Mouse (Mus musculus): Measurements from ENCODE around the gene Mms22l. TPM values are rescaled to one million over a fixed set of nuclear protein-coding genes. Genes with fewer than 3 reads are reported as not detected.

Mms22l gene
- polyA plus RNA-seq, 1 experiment from 2014 or later, result 25.4 TPM

- Histone ChIP-seq H3K9me3 (ENCODE audit: control insufficient read depth, low read length) (no peaks in the 10 kb centered on the region), H3K4me2 (ENCODE audit: low read depth, low read length) (no peak overlapping the region), H3K27me3 (ENCODE audit: control insufficient read depth, insufficient read depth, low read depth, low read length) (no peaks in the 10 kb centered on the region), H3K4me3 (ENCODE audit: low read length) (no peak overlapping the region), H3K4me1 (replicated peaks; ENCODE audit: control insufficient read depth, insufficient read depth, low read length) (no peaks in the 10 kb centered on the region), H3K36me3 (ENCODE audit: control insufficient read depth, insufficient read depth, low read length) (no peaks in the 10 kb centered on the region), H3K27ac (ENCODE audit: low read length) (no peak overlapping the region), H3K9ac (ENCODE audit: low read length) (no peak overlapping the region)
- WGBS, result 74% methylated on average over 6 of the region's 6 CpGs
- ATAC-seq (ENCODE audit: low read depth), result no peak
These were observed 71.8 kb downstream of the Mms22l start for GRCm38 (mm10) chr4:24568026-24568425.

- H3K27me3 ChIP-seq (ENCODE audit: control insufficient read depth, insufficient read depth, low read depth, low read length), result no peaks in the 10 kb centered on the region
- H3K36me3 ChIP-seq (ENCODE audit: control insufficient read depth, insufficient read depth, low read length), result no peaks in the 10 kb centered on the region
- H3K4me2 ChIP-seq (ENCODE audit: low read depth, low read length), result no peak overlapping the region
- H3K9ac ChIP-seq (ENCODE audit: low read length), result no peak overlapping the region
- H3K27ac ChIP-seq (ENCODE audit: low read length), result no peak overlapping the region
- 88% methylated on average over 7 of the region's 7 CpGs for WGBS
- ATAC-seq (ENCODE audit: low read depth), result no peak
- H3K9me3 ChIP-seq (ENCODE audit: control insufficient read depth, low read length), result no peaks in the 10 kb centered on the region
- H3K4me3 ChIP-seq (ENCODE audit: low read length), result no peak overlapping the region
- no peaks in the 10 kb centered on the region for H3K4me1 ChIP-seq (replicated peaks; ENCODE audit: control insufficient read depth, insufficient read depth, low read length)
These were observed 72.8 kb downstream of the Mms22l start for GRCm38 (mm10) chr4:24568989-24569556.

- no peak overlapping the region for H3K9ac ChIP-seq (ENCODE audit: low read length)
- H3K36me3 ChIP-seq (ENCODE audit: control insufficient read depth, insufficient read depth, low read length), result peaks cover 6% of the 10 kb centered on the region
- no peaks in the 10 kb centered on the region for H3K9me3 ChIP-seq (ENCODE audit: control insufficient read depth, low read length)
- WGBS, result 15% methylated on average over 6 of the region's 6 CpGs
- no peak overlapping the region for H3K4me3 ChIP-seq (ENCODE audit: low read length)
- H3K27ac ChIP-seq (ENCODE audit: low read length), result no peak overlapping the region
- no peak overlapping the region for H3K4me2 ChIP-seq (ENCODE audit: low read depth, low read length)
- H3K4me1 ChIP-seq (replicated peaks; ENCODE audit: control insufficient read depth, insufficient read depth, low read length), result no peaks in the 10 kb centered on the region
- ATAC-seq (ENCODE audit: low read depth), result peak; percentile 54; the same call in 1 of the 2 replicates
- no peaks in the 10 kb centered on the region for H3K27me3 ChIP-seq (ENCODE audit: control insufficient read depth, insufficient read depth, low read depth, low read length)
These were observed 78.0 kb downstream of the Mms22l start for GRCm38 (mm10) chr4:24574276-24574675.

GRCm38 (mm10) chr4:24577594-24577993 is 81.3 kb downstream of the Mms22l start:
- H3K36me3 ChIP-seq (ENCODE audit: control insufficient read depth, insufficient read depth, low read length), result peaks cover 9% of the 10 kb centered on the region
- H3K27ac ChIP-seq (ENCODE audit: low read length), result no peak overlapping the region
- no peak overlapping the region for H3K9ac ChIP-seq (ENCODE audit: low read length)
- no peak overlapping the region for H3K4me3 ChIP-seq (ENCODE audit: low read length)
- no peaks in the 10 kb centered on the region for H3K4me1 ChIP-seq (replicated peaks; ENCODE audit: control insufficient read depth, insufficient read depth, low read length)
- ATAC-seq (ENCODE audit: low read depth), result no peak
- 96% methylated on average over 5 of the region's 5 CpGs for WGBS
- no peaks in the 10 kb centered on the region for H3K9me3 ChIP-seq (ENCODE audit: control insufficient read depth, low read length)
- no peak overlapping the region for H3K4me2 ChIP-seq (ENCODE audit: low read depth, low read length)
- H3K27me3 ChIP-seq (ENCODE audit: control insufficient read depth, insufficient read depth, low read depth, low read length), result no peaks in the 10 kb centered on the region

- 32% methylated on average over 1 of the region's 1 CpGs for WGBS
- peaks cover 3% of the 10 kb centered on the region; the same call in 1 of the 2 replicates for H3K36me3 ChIP-seq (ENCODE audit: control insufficient read depth, insufficient read depth, low read length)
- no peak overlapping the region for H3K9ac ChIP-seq (ENCODE audit: low read length)
- H3K4me1 ChIP-seq (replicated peaks; ENCODE audit: control insufficient read depth, insufficient read depth, low read length), result no peaks in the 10 kb centered on the region
- H3K9me3 ChIP-seq (ENCODE audit: control insufficient read depth, low read length), result no peaks in the 10 kb centered on the region
- H3K27me3 ChIP-seq (ENCODE audit: control insufficient read depth, insufficient read depth, low read depth, low read length), result no peaks in the 10 kb centered on the region
- no peak overlapping the region for H3K27ac ChIP-seq (ENCODE audit: low read length)
- ATAC-seq (ENCODE audit: low read depth), result no peak
- no peak overlapping the region for H3K4me2 ChIP-seq (ENCODE audit: low read depth, low read length)
- no peak overlapping the region for H3K4me3 ChIP-seq (ENCODE audit: low read length)
These were observed 86.0 kb downstream of the Mms22l start for GRCm38 (mm10) chr4:24582295-24582694.

- H3K9ac ChIP-seq (ENCODE audit: low read length), result no peak overlapping the region
- no peaks in the 10 kb centered on the region for H3K4me1 ChIP-seq (replicated peaks; ENCODE audit: control insufficient read depth, insufficient read depth, low read length)
- no peaks in the 10 kb centered on the region for H3K9me3 ChIP-seq (ENCODE audit: control insufficient read depth, low read length)
- no peak overlapping the region for H3K4me2 ChIP-seq (ENCODE audit: low read depth, low read length)
- no peak for ATAC-seq (ENCODE audit: low read depth)
- no peak overlapping the region for H3K4me3 ChIP-seq (ENCODE audit: low read length)
- WGBS, result 86% methylated on average over 3 of the region's 3 CpGs
- no peak overlapping the region for H3K27ac ChIP-seq (ENCODE audit: low read length)
- H3K36me3 ChIP-seq (ENCODE audit: control insufficient read depth, insufficient read depth, low read length), result 0 out of 2 replicates have a peak, but pooled peaks cover 3% of the 10 kb centered on the region
- H3K27me3 ChIP-seq (ENCODE audit: control insufficient read depth, insufficient read depth, low read depth, low read length), result no peaks in the 10 kb centered on the region
These were observed 87.7 kb downstream of the Mms22l start for GRCm38 (mm10) chr4:24583997-24584396.

GRCm38 (mm10) chr4:24594824-24595223 is 98.6 kb downstream of the Mms22l start:
- H3K4me3 ChIP-seq (ENCODE audit: low read length), result no peak overlapping the region
- no peaks in the 10 kb centered on the region for H3K27me3 ChIP-seq (ENCODE audit: control insufficient read depth, insufficient read depth, low read depth, low read length)
- no peaks in the 10 kb centered on the region for H3K9me3 ChIP-seq (ENCODE audit: control insufficient read depth, low read length)
- H3K4me2 ChIP-seq (ENCODE audit: low read depth, low read length), result no peak overlapping the region
- H3K4me1 ChIP-seq (replicated peaks; ENCODE audit: control insufficient read depth, insufficient read depth, low read length), result no peaks in the 10 kb centered on the region
- no peak for ATAC-seq (ENCODE audit: low read depth)
- H3K9ac ChIP-seq (ENCODE audit: low read length), result no peak overlapping the region
- H3K36me3 ChIP-seq (ENCODE audit: control insufficient read depth, insufficient read depth, low read length), result peaks cover 8% of the 10 kb centered on the region; the same call in 1 of the 2 replicates
- H3K27ac ChIP-seq (ENCODE audit: low read length), result no peak overlapping the region

GRCm38 (mm10) chr4:24596942-24597611 is 100.8 kb downstream of the Mms22l start:
- H3K9ac ChIP-seq (ENCODE audit: low read length), result no peak overlapping the region
- H3K4me3 ChIP-seq (ENCODE audit: low read length), result no peak overlapping the region
- WGBS, result 76% methylated on average over 6 of the region's 6 CpGs
- no peaks in the 10 kb centered on the region for H3K27me3 ChIP-seq (ENCODE audit: control insufficient read depth, insufficient read depth, low read depth, low read length)
- peaks cover 14% of the 10 kb centered on the region; the same call in 1 of the 2 replicates for H3K36me3 ChIP-seq (ENCODE audit: control insufficient read depth, insufficient read depth, low read length)
- no peak for ATAC-seq (ENCODE audit: low read depth)
- no peak overlapping the region for H3K27ac ChIP-seq (ENCODE audit: low read length)
- H3K4me2 ChIP-seq (ENCODE audit: low read depth, low read length), result no peak overlapping the region
- H3K9me3 ChIP-seq (ENCODE audit: control insufficient read depth, low read length), result no peaks in the 10 kb centered on the region
- no peaks in the 10 kb centered on the region for H3K4me1 ChIP-seq (replicated peaks; ENCODE audit: control insufficient read depth, insufficient read depth, low read length)

- 53% methylated on average over 1 of the region's 1 CpGs for WGBS
- peaks cover 16% of the 10 kb centered on the region; the same call in 1 of the 2 replicates for H3K36me3 ChIP-seq (ENCODE audit: control insufficient read depth, insufficient read depth, low read length)
- no peak overlapping the region for H3K27ac ChIP-seq (ENCODE audit: low read length)
- no peaks in the 10 kb centered on the region for H3K27me3 ChIP-seq (ENCODE audit: control insufficient read depth, insufficient read depth, low read depth, low read length)
- H3K4me2 ChIP-seq (ENCODE audit: low read depth, low read length), result no peak overlapping the region
- H3K9ac ChIP-seq (ENCODE audit: low read length), result no peak overlapping the region
- no peaks in the 10 kb centered on the region for H3K9me3 ChIP-seq (ENCODE audit: control insufficient read depth, low read length)
- H3K4me3 ChIP-seq (ENCODE audit: low read length), result no peak overlapping the region
- no peak for ATAC-seq (ENCODE audit: low read depth)
- H3K4me1 ChIP-seq (replicated peaks; ENCODE audit: control insufficient read depth, insufficient read depth, low read length), result no peaks in the 10 kb centered on the region
These were observed 102.4 kb downstream of the Mms22l start for GRCm38 (mm10) chr4:24598637-24599036.
